Mouse (Mus musculus) hindbrain, embryonic 15.5 days (tissue): ENCODE results near the gene Pagr1b. TPM values are rescaled to one million over a fixed set of nuclear protein-coding genes. Genes with fewer than 3 reads are reported as not detected.

Source experiments
- ATAC-seq: fragments of 200-750 bp; cut with Nextera tagmentation; 2 replicates; pipeline ENCODE4 v1.8.0; 2017; ENCODE audit warnings: low read depth, moderate number of reproducible peaks, moderate TSS enrichment; ENCODE audit not compliant: low FRiP score
- H3K27ac ChIP-seq: fragments of 300-500 bp; sonication (generic); replicated peaks from 2 replicates; pipeline ENCODE4 v1.5.1; 2015; ENCODE audit warnings: mild to moderate bottlenecking, inconsistent platforms
- H3K27me3 ChIP-seq: fragments of 300-500 bp; sonication (generic); 2 replicates; pipeline ENCODE4 v1.6.1; 2015; ENCODE audit warnings: control low read depth, inconsistent platforms
- H3K36me3 ChIP-seq: fragments of 300-500 bp; sonication (generic); 2 replicates; pipeline ENCODE4 v1.6.1; 2015; ENCODE audit warnings: control low read depth, inconsistent platforms
- H3K4me1 ChIP-seq: fragments of 300-500 bp; sonication (generic); replicated peaks from 2 replicates; pipeline ENCODE4 v1.6.1; 2015; ENCODE audit warnings: control low read depth, inconsistent platforms
- H3K4me2 ChIP-seq: fragments of 300-500 bp; sonication (generic); 2 replicates; pipeline ENCODE4 v1.6.1; 2015; ENCODE audit warnings: moderate library complexity, mild to moderate bottlenecking, inconsistent platforms
- H3K4me3 ChIP-seq: fragments of 300-500 bp; sonication (generic); 2 replicates; pipeline ENCODE4 v1.5.1; 2015; ENCODE audit warnings: mild to moderate bottlenecking, inconsistent platforms
- H3K9ac ChIP-seq: fragments of 300-500 bp; sonication (generic); 2 replicates; pipeline ENCODE4 v1.6.1; 2015; ENCODE audit warnings: inconsistent platforms
- H3K9me3 ChIP-seq: fragments of 300-500 bp; sonication (generic); 2 replicates; pipeline ENCODE4 v1.6.1; 2016; ENCODE audit warnings: control low read depth, inconsistent platforms
- WGBS: fragments of 180-500 bp; shearing (Covaris S2); methylation state at CpG from one replicate; pipeline ENCODE4 v1.1.7; 2015; 5-methylcytosine and 5-hydroxymethylcytosine counted together
- polyA plus RNA-seq: library from polyadenylated mRNA; unstranded; fragments of >200 nt; fragmentation: Nextera tagmentation; extraction: Ambion mirVana; gene quantifications from 2 replicates; pipeline ENCODE4 v1.2.1, GENCODE M21; 2015

Pagr1b gene
- polyA plus RNA-seq, 1 experiment from 2014 or later = not detected

DNA sequence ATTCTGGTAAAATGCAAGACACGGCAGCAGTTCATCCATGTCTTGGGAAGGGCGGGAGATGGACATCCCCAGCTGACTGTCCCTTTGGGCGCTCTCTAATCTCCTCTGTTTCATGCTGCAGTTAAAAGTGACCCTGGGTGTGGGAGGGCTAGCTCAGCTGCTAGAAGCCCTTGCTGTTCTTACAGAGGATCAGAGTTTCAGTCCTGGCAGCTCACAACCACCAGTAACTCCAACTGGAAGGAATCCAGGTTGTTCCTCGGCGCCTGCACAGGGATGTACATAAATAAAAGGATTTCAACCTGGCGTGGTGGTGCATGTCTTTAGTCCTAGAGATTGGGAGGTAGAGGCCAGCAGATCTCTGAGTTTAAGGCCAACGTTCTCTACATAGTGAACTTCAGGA lies 33.2 kb downstream of the Pagr1b start:
- H3K4me2 ChIP-seq = no peak overlapping the region
- H3K27ac ChIP-seq = no peak overlapping the region
- WGBS = 87% methylated on average over 7 of the region's 7 CpGs
- H3K4me1 ChIP-seq = no peaks in the 10 kb centered on the region
- H3K27me3 ChIP-seq = no peaks in the 10 kb centered on the region
- ATAC-seq = no peak
- peaks cover 23% of the 10 kb centered on the region; the same call in 1 of the 2 replicates for H3K36me3 ChIP-seq
- no peaks in the 10 kb centered on the region for H3K9me3 ChIP-seq
- no peak overlapping the region for H3K9ac ChIP-seq
- H3K4me3 ChIP-seq = no peak overlapping the region

DNA sequence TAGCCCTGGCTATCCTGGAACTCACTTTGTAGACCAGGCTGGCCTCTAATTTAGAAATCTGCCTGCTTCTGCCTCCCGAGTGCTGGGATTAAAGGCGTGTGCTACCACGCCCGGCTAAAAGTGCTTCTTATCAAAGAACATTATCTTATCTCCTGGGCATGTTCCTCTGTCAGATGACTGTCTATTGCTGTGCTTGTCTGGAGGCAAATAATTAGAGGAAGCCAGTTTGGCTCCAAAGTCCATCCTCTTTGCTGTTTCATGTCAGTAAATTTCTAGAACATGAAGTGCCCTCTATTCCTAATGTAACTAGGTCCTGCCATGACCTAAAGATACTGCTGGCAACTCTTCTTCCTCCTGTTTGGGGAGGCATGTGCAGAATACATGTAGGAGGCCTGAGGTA lies 34.2 kb downstream of the Pagr1b start:
- WGBS = 87% methylated on average over 4 of the region's 4 CpGs
- Histone ChIP-seq H3K9me3 (no peaks in the 10 kb centered on the region), H3K36me3 (peaks cover 23% of the 10 kb centered on the region; the same call in 1 of the 2 replicates), H3K27me3 (no peaks in the 10 kb centered on the region), H3K4me3 (no peak overlapping the region), H3K4me2 (no peak overlapping the region), H3K4me1 (peaks cover 10% of the 10 kb centered on the region), H3K27ac (no peak overlapping the region), H3K9ac (no peak overlapping the region)
- no peak for ATAC-seq

DNA sequence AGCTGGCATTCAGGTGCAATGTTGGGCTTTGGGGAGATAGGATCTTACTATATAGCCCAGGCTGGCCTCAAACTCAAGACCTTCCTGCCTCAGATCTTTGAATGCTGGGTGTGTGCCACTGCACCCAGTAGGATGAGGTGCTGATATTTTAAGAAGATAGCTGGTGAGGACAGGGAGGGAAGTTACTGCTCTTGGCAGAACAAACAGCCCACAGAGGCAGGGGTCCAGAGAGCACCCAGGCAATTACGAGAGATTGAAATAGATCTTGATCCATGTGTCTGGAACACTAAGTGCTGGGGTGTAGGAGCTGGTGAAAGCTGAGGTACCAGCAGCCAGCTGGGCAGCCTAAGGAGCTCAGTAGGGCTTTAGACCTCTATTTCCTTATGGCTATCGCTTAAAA lies 34.7 kb downstream of the Pagr1b start:
- H3K9ac ChIP-seq = no peak overlapping the region
- no peaks in the 10 kb centered on the region for H3K27me3 ChIP-seq
- H3K36me3 ChIP-seq = peaks cover 23% of the 10 kb centered on the region; the same call in 1 of the 2 replicates
- H3K27ac ChIP-seq = no peak overlapping the region
- no peak overlapping the region for H3K4me3 ChIP-seq
- ATAC-seq = no peak
- WGBS = 94% methylated on average over 2 of the region's 2 CpGs
- H3K4me1 ChIP-seq = peaks cover 12% of the 10 kb centered on the region
- no peak overlapping the region for H3K4me2 ChIP-seq
- no peaks in the 10 kb centered on the region for H3K9me3 ChIP-seq

DNA sequence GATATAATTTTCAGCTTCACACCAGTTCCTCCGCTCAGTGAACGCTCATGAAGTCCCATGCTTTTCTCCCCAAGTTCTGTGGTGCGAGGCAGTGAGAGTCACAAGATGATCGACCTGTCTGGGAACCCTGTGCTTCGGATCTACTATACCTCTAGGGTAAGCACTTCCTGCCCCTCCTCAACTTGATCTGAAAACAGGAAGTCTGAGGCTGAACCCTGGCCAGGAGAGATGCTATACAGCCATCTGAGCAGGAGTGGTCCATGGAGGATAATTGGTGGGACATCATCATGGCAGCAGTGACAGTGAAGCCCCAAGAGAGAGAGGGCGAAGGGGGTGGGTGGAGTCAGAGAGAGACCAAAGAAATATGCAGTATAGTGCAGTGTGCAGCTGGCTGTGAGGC lies 37.4 kb downstream of the Pagr1b start:
- no peak overlapping the region for H3K9ac ChIP-seq
- H3K27me3 ChIP-seq = no peaks in the 10 kb centered on the region
- 87% methylated on average over 6 of the region's 6 CpGs for WGBS
- H3K27ac ChIP-seq = no peak overlapping the region
- H3K9me3 ChIP-seq = no peaks in the 10 kb centered on the region
- H3K36me3 ChIP-seq = peaks cover 23% of the 10 kb centered on the region; the same call in 1 of the 2 replicates
- no peak overlapping the region for H3K4me2 ChIP-seq
- peaks cover 16% of the 10 kb centered on the region for H3K4me1 ChIP-seq
- H3K4me3 ChIP-seq = no peak overlapping the region
- ATAC-seq = no peak

DNA sequence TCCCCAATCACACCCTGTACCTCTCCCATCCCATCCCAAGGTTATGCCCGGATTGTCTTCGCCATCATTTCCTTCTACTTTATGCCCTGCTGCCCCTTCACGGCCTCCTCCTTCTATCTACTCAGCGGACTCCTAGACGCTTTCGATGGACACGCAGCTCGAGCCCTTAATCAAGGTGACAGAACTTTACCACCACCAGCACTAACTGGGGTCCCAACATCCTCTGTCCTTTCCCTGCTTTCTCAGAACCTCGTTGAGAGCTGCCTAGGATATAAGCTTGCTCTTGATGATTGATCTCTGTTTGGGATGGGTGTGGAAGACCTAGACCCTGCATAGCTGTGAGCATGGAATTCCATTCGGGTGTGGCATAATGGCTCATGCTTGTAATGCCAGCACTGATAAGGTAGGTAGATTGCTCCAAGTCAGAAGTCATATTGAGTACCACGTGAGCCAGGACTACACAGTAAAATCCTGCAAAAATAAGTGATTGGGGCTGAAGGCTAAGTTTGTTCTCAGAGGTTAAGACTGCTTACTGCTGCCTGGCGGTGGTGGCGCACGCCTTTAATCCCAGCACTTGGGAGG lies 39.3 kb downstream of the Pagr1b start:
- Histone ChIP-seq H3K27me3 (no peaks in the 10 kb centered on the region), H3K36me3 (peaks cover 27% of the 10 kb centered on the region), H3K4me1 (peaks cover 16% of the 10 kb centered on the region), H3K4me3 (peak overlapping the region; percentile 99), H3K9me3 (no peaks in the 10 kb centered on the region), H3K27ac (peak overlapping the region; percentile 99), H3K4me2 (peak overlapping the region; percentile 71), H3K9ac (peak overlapping the region; percentile 100)
- WGBS = 30% methylated on average over 14 of the region's 14 CpGs
- ATAC-seq = no peak

DNA sequence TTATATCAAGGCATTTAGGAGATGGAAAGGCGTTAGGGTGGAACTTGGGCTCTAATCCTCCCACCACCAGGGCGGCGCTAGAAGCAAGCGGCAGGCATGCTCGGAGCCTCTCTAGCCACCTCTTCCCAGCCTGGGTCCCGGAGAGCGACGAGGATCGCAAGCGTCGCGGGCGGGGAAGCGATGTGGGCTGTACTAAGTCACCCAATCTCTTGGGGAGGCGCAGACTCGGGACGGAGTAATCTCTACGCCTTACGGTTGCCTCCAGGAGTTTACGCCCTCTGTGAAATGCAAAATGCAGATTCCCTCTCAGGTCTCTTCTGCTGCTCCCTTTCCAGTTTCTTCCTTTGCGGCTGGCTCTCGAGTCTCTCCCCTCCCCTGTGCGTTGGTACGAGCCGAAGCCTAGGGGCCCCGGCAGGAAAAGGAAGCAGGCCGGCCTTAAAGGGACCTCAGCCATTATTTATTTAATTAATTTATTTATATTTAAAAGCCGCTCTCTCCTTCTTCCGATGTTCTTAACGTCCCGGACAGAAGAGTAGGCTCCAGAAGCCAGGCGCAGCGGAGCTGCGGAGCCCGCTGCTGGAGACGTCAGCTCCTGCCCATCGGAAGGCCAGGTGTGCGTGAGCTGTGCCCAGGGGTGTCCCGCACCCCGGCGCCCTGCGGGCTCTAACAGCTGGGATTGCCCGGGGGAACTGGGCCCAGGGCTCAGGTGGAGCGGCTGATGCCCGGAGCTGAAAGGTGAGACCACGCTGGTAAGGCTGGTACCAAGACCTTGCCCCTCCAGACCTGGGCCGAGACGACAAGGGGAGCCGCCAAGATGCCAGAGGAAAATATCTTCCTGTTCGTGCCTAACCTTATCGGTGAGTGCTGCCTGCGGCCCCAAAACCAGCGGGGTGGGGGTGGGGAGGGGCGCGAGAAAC lies 40.1 kb downstream of the Pagr1b start, which contains the start of gene Cdiptos:
Gene Cdiptos, minus strand, starts transcription at position 149 of the 917 bp plus-strand sequence.
- peak within 1 kb of the TSS; percentile 99 for H3K27ac ChIP-seq
- peaks cover 16% of the 10 kb centered on the region for H3K4me1 ChIP-seq
- peak within 1 kb of the TSS; percentile 71 for H3K4me2 ChIP-seq
- no peaks in the 10 kb centered on the region for H3K9me3 ChIP-seq
- H3K27me3 ChIP-seq = no peaks in the 10 kb centered on the region
- under 1% methylated on average over 55 of the region's 55 CpGs for WGBS
- H3K9ac ChIP-seq = peak within 1 kb of the TSS; percentile 100
- peaks cover 33% of the 10 kb centered on the region for H3K36me3 ChIP-seq
- peak; percentile 95 for ATAC-seq
- H3K4me3 ChIP-seq = peak within 1 kb of the TSS; percentile 99

DNA sequence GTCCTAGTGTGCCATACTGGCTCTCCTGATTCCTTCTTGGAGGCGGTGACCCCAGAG lies 40.6 kb downstream of the Pagr1b start, which contains the start of gene Cdipt:
Gene Cdipt, plus strand, starts transcription at position 22 of the 57 bp plus-strand sequence.
- Histone ChIP-seq H3K9ac (peak within 1 kb of the TSS; percentile 100), H3K9me3 (no peaks in the 10 kb centered on the region), H3K4me1 (peaks cover 16% of the 10 kb centered on the region), H3K27me3 (no peaks in the 10 kb centered on the region), H3K27ac (peak within 1 kb of the TSS; percentile 99), H3K4me3 (peak within 1 kb of the TSS; percentile 99), H3K36me3 (peaks cover 33% of the 10 kb centered on the region), H3K4me2 (peak within 1 kb of the TSS; percentile 71)
- ATAC-seq = no peak
- 15% methylated on average over 1 of the region's 1 CpGs for WGBS

DNA sequence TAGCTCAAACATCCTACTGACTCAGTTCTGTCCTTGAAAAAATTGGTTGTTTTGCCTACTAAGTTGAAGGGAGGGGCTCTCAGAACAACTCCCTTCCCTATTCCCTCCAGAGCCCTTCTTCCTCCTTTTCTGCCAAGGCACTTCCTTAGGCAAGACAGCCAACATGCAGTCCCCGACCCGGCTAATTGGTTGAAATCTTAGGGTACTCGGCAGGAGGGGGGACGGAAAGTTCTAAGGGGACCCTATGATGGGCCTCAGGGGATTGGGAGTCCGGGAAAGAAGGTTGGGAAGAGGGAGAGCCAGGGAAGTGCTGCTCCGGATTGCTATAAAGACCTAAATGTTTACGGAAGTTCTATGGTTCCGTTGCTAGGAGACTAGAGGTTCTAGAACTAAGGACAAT lies 40.8 kb downstream of the Pagr1b start:
- 15% methylated on average over 8 of the region's 8 CpGs for WGBS
- H3K4me2 ChIP-seq = peak overlapping the region; percentile 71
- ATAC-seq = no peak
- peak overlapping the region; percentile 99 for H3K27ac ChIP-seq
- peaks cover 36% of the 10 kb centered on the region for H3K36me3 ChIP-seq
- peak overlapping the region; percentile 99 for H3K4me3 ChIP-seq
- peaks cover 16% of the 10 kb centered on the region for H3K4me1 ChIP-seq
- H3K27me3 ChIP-seq = no peaks in the 10 kb centered on the region
- H3K9ac ChIP-seq = no peak overlapping the region
- H3K9me3 ChIP-seq = no peaks in the 10 kb centered on the region

DNA sequence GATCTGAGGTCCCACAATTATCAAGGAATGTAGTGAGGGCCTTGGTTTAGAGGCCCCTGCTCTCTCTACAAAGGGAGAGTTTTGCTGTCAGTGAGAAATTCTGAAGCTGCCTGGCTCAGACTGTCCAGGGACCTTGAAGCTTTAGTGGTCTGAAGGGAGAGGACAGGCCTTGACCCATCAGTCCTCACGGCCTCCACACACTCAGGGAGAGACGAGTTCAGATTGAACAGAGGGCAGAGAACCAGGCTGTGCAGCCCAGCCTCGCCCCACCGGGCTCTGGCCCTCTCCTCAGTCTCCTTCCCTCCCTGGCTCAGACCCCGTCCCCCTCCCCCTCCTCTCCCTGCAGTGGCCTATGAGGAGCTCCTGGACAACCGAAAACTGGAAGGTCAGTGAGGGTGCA lies 48.9 kb downstream of the Pagr1b start:
- Histone ChIP-seq H3K36me3 (peaks cover 81% of the 10 kb centered on the region), H3K4me3 (no peak overlapping the region), H3K9ac (no peak overlapping the region), H3K4me2 (no peak overlapping the region), H3K27ac (no peak overlapping the region), H3K9me3 (no peaks in the 10 kb centered on the region), H3K4me1 (no peaks in the 10 kb centered on the region), H3K27me3 (0 out of 2 replicates have a peak, but pooled peaks cover 2% of the 10 kb centered on the region)
- ATAC-seq = no peak
- WGBS = 57% methylated on average over 5 of the region's 6 CpGs

DNA sequence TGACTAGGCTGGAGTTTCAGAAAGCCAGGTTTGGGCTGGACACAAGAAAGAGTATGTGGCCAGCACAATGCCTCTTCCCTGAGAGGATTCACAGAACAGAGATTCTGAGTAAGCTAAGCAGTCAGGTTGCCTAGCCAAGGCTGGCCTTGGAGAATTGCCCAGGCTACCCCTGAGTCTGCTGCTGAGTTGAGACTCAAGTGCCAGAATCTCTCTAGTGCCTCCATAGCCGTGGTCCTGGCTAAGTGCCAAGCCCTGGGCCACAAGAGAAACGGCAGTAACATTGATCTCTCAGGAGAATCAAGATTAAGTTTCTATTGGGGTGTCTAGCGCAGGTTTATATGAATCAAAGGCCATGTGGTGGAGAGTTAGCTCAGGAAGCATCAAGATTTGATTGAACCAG lies 50.7 kb downstream of the Pagr1b start:
- ATAC-seq = no peak
- Histone ChIP-seq H3K27me3 (0 out of 2 replicates have a peak, but pooled peaks cover 7% of the 10 kb centered on the region), H3K27ac (no peak overlapping the region), H3K4me1 (no peaks in the 10 kb centered on the region), H3K9me3 (no peaks in the 10 kb centered on the region), H3K4me3 (no peak overlapping the region), H3K36me3 (peaks cover 81% of the 10 kb centered on the region), H3K4me2 (no peak overlapping the region), H3K9ac (no peak overlapping the region)
- 59% methylated on average over 3 of the region's 3 CpGs for WGBS

DNA sequence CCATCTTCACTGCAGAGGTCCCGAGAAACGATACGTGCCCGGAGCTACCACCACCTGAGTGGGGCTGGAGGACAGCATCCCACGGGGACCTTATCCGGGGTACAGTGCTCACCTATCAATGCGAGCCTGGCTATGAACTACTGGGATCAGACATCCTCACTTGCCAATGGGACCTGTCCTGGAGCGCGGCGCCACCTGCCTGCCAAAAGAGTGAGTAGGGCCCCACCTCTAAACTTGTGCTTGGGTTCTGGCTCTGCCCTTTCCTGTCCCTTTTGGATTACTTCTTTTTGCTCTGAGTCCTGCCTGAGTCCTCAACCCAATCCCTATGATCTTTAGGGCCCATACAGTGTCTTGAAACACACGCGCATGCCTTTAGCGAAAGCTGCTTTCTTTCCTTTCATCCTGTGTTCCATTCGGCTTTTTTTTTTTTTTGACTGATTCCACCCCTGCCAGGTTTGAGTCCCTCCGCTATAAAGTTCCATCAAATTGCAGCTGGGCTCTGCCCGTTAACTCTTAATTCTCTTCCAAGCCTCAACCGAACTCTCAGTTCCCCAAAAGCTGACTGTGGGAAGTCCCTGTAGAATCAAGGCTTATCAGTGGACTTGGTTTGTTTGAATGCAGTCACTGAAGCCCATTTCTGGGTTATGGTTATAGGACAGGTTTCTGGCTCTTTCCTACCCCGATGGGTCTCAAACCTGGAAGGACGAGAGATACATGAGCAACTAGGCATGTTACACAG lies 52.6 kb downstream of the Pagr1b start:
- peaks cover 80% of the 10 kb centered on the region for H3K36me3 ChIP-seq
- H3K9me3 ChIP-seq = no peaks in the 10 kb centered on the region
- H3K27me3 ChIP-seq = 0 out of 2 replicates have a peak, but pooled peaks cover 7% of the 10 kb centered on the region
- H3K4me1 ChIP-seq = no peaks in the 10 kb centered on the region
- H3K4me2 ChIP-seq = no peak overlapping the region
- H3K4me3 ChIP-seq = no peak overlapping the region
- ATAC-seq = no peak
- no peak overlapping the region for H3K9ac ChIP-seq
- 33% methylated on average over 19 of the region's 19 CpGs for WGBS
- no peak overlapping the region for H3K27ac ChIP-seq

DNA sequence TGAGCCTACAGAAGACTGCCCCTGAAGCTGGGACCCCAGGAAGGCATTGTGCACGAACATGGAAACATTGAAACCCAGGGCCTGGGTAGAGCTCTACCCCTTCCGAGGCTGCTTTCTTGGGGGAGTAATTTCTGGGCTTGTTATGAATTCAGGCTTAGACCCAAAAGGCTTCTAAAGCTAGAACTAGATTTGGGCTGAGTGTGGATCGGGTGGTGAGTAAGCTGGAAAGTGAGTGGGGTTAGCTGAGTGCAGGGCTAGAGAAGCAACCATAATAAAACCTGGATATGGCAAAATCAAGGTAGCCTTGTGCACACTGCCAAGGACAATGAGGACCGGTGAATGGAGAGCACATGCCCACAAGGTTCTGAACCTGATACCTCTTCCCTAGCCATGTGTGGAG lies 54.3 kb downstream of the Pagr1b start:
- Histone ChIP-seq H3K36me3 (peaks cover 82% of the 10 kb centered on the region), H3K9ac (no peak overlapping the region), H3K27me3 (0 out of 2 replicates have a peak, but pooled peaks cover 7% of the 10 kb centered on the region), H3K4me2 (no peak overlapping the region), H3K4me1 (no peaks in the 10 kb centered on the region), H3K4me3 (no peak overlapping the region), H3K27ac (no peak overlapping the region), H3K9me3 (no peaks in the 10 kb centered on the region)
- ATAC-seq = no peak
- 89% methylated on average over 4 of the region's 4 CpGs for WGBS
